Mouse (Mus musculus) cerebellum, adult 11 months (tissue): Measurements from ENCODE around the gene Ncam1.

Source experiments
- DNase-seq: peaks from one replicate; pipeline ENCODE4 v3.0.0; 2022

The Ncam1 gene

GRCm38 (mm10) chr9:49798806-49799205, at the start of gene Ncam1:
TSS of gene Ncam1 (minus strand) at chr9:49798925.
- peak; percentile 94 for DNase-seq

- no peak for DNase-seq
Observed at GRCm38 (mm10) chr9:49834013-49834412, 35.3 kb upstream of the Ncam1 start.

GRCm38 (mm10) chr9:49827671-49828070, 28.9 kb upstream of the Ncam1 start:
- no peak for DNase-seq

GRCm38 (mm10) chr9:49816115-49816650, 17.5 kb upstream of the Ncam1 start:
- no peak for DNase-seq

- DNase-seq = no peak
Observed at GRCm38 (mm10) chr9:49814442-49814841, 15.7 kb upstream of the Ncam1 start.

- no peak for DNase-seq
Observed at GRCm38 (mm10) chr9:49803222-49803621, 4.5 kb upstream of the Ncam1 start.

GRCm38 (mm10) chr9:49797821-49798571, 729 bp downstream of the Ncam1 start:
- DNase-seq = peak; percentile 80

GRCm38 (mm10) chr9:49797508-49797820, 1.3 kb downstream of the Ncam1 start:
- DNase-seq = no peak

GRCm38 (mm10) chr9:49796618-49797507, 1.9 kb downstream of the Ncam1 start:
- DNase-seq = peak; percentile 77

- no peak for DNase-seq
Observed at GRCm38 (mm10) chr9:49795881-49796280, 2.8 kb downstream of the Ncam1 start.

- no peak for DNase-seq
Observed at GRCm38 (mm10) chr9:49793987-49794550, 4.7 kb downstream of the Ncam1 start.

GRCm38 (mm10) chr9:49793241-49793640, 5.5 kb downstream of the Ncam1 start:
- no peak for DNase-seq

GRCm38 (mm10) chr9:49792646-49793045, 6.1 kb downstream of the Ncam1 start:
- no peak for DNase-seq

GRCm38 (mm10) chr9:49781016-49781772, 17.5 kb downstream of the Ncam1 start:
- no peak for DNase-seq

- no peak for DNase-seq
Observed at GRCm38 (mm10) chr9:49777015-49777637, 21.6 kb downstream of the Ncam1 start.

GRCm38 (mm10) chr9:49766634-49767033, 32.1 kb downstream of the Ncam1 start:
- no peak for DNase-seq

GRCm38 (mm10) chr9:49760571-49760970, 38.2 kb downstream of the Ncam1 start:
- DNase-seq = no peak

- peak; percentile 60 for DNase-seq
Observed at GRCm38 (mm10) chr9:49758436-49758835, 40.3 kb downstream of the Ncam1 start.

- peak; percentile 76 for DNase-seq
Observed at GRCm38 (mm10) chr9:49757986-49758385, 40.7 kb downstream of the Ncam1 start.

- DNase-seq = peak; percentile 38
Observed at GRCm38 (mm10) chr9:49757582-49757981, 41.1 kb downstream of the Ncam1 start.

GRCm38 (mm10) chr9:49756725-49757124, 42.0 kb downstream of the Ncam1 start:
- DNase-seq = no peak

- no peak for DNase-seq
Observed at GRCm38 (mm10) chr9:49755214-49755613, 43.5 kb downstream of the Ncam1 start.
